Mouse (Mus musculus): ENCODE results near the gene Slc43a1. TPM values are rescaled to one million over a fixed set of nuclear protein-coding genes. Genes with fewer than 3 reads are reported as not detected.
A peak's percentile ranks its signal among the peaks of the same experiment; 100 is the strongest.

Slc43a1 gene
- total RNA-seq, 2 experiments from 2014 or later: 70.3 to 117 TPM

- ATAC-seq (replicated peaks; ENCODE audit: low FRiP score, low TSS enrichment, poor library complexity, severe bottlenecking): peak; percentile 85
Measured at GRCm38 (mm10) chr2:84826488-84827282, 12.0 kb upstream of the Slc43a1 start, which contains the start of gene Timm10. TSS of gene Timm10 (plus strand) at chr2:84826997.

GRCm38 (mm10) chr2:84827283-84827920 is 11.2 kb upstream of the Slc43a1 start:
- ATAC-seq (replicated peaks; ENCODE audit: low FRiP score, low TSS enrichment, poor library complexity, severe bottlenecking): peak; percentile 64

GRCm38 (mm10) chr2:84831666-84832391 is 6.8 kb upstream of the Slc43a1 start:
- ATAC-seq (replicated peaks; ENCODE audit: low FRiP score, low TSS enrichment, poor library complexity, severe bottlenecking): peak; percentile 51

GRCm38 (mm10) chr2:84837107-84837506 is 1.5 kb upstream of the Slc43a1 start:
- no peak for ATAC-seq (replicated peaks; ENCODE audit: low FRiP score, low TSS enrichment, poor library complexity, severe bottlenecking)

GRCm38 (mm10) chr2:84837817-84838592 is 645 bp upstream of the Slc43a1 start:
- ATAC-seq (replicated peaks; ENCODE audit: low FRiP score, low TSS enrichment, poor library complexity, severe bottlenecking): no peak

- ATAC-seq (replicated peaks; ENCODE audit: low FRiP score, low TSS enrichment, poor library complexity, severe bottlenecking): 0 out of 2 replicates have a peak, but pooled peaks have one; percentile 12
Measured at GRCm38 (mm10) chr2:84838993-84839980, 637 bp downstream of the Slc43a1 start.

- peak; percentile 53 for ATAC-seq (replicated peaks; ENCODE audit: low FRiP score, low TSS enrichment, poor library complexity, severe bottlenecking)
Measured at GRCm38 (mm10) chr2:84840016-84840747, 1.5 kb downstream of the Slc43a1 start.

- ATAC-seq (replicated peaks; ENCODE audit: low FRiP score, low TSS enrichment, poor library complexity, severe bottlenecking): peak; percentile 17; the same call in 1 of the 2 replicates
Measured at GRCm38 (mm10) chr2:84840748-84841563, 2.3 kb downstream of the Slc43a1 start.

- ATAC-seq (replicated peaks; ENCODE audit: low FRiP score, low TSS enrichment, poor library complexity, severe bottlenecking): peak; percentile 88
Measured at GRCm38 (mm10) chr2:84841905-84842304, 3.3 kb downstream of the Slc43a1 start.

GRCm38 (mm10) chr2:84843654-84844053 is 5.0 kb downstream of the Slc43a1 start:
- ATAC-seq (replicated peaks; ENCODE audit: low FRiP score, low TSS enrichment, poor library complexity, severe bottlenecking): no peak

GRCm38 (mm10) chr2:84845226-84845625 is 6.6 kb downstream of the Slc43a1 start:
- no peak for ATAC-seq (replicated peaks; ENCODE audit: low FRiP score, low TSS enrichment, poor library complexity, severe bottlenecking)

- no peak for ATAC-seq (replicated peaks; ENCODE audit: low FRiP score, low TSS enrichment, poor library complexity, severe bottlenecking)
Measured at GRCm38 (mm10) chr2:84850407-84851129, 11.9 kb downstream of the Slc43a1 start.

- ATAC-seq (replicated peaks; ENCODE audit: low FRiP score, low TSS enrichment, poor library complexity, severe bottlenecking): no peak
Measured at GRCm38 (mm10) chr2:84851130-84852040, 12.7 kb downstream of the Slc43a1 start.

GRCm38 (mm10) chr2:84855732-84856131 is 17.1 kb downstream of the Slc43a1 start:
- ATAC-seq (replicated peaks; ENCODE audit: low FRiP score, low TSS enrichment, poor library complexity, severe bottlenecking): peak; percentile 83

GRCm38 (mm10) chr2:84858551-84858950 is 19.9 kb downstream of the Slc43a1 start:
- ATAC-seq (replicated peaks; ENCODE audit: low FRiP score, low TSS enrichment, poor library complexity, severe bottlenecking): no peak
